Mouse (Mus musculus): Measurements from ENCODE around the gene Stxbp5. TPM values are rescaled to one million over a fixed set of nuclear protein-coding genes. Genes with fewer than 3 reads are reported as not detected.

The Stxbp5 gene
- total RNA-seq, 2 experiments from 2014 or later = 110 to 120 TPM

GRCm38 (mm10) chr10:9846408-9846807 lies 54.5 kb downstream of the Stxbp5 start:
- intact Hi-C loops (cut with DNase I) = no loop called here
- H3K27ac ChIP-seq = no peak overlapping the region
- no peak overlapping the region for H3K4me3 ChIP-seq

GRCm38 (mm10) chr10:9839408-9839807 lies 61.5 kb downstream of the Stxbp5 start:
- Histone ChIP-seq H3K27ac (no peak overlapping the region), H3K4me3 (no peak overlapping the region)
- no peak for DNase-seq (ENCODE audit: extremely low spot score in 1 of 2, low spot score in 2 of 2)
- intact Hi-C loops (cut with DNase I) = no loop called here
- no peak for TF ChIP-seq CTCF (IDR thresholded peaks at IDR 0.05)

More at GRCm38 (mm10) chr10:9846408-9846807, 54.5 kb downstream of the Stxbp5 start:
- DNase-seq (ENCODE audit: extremely low spot score in 1 of 2, low spot score in 2 of 2) = no peak
- TF ChIP-seq CTCF (IDR thresholded peaks at IDR 0.05) = no peak

- Histone ChIP-seq H3K27ac (no peak overlapping the region), H3K4me3 (no peak overlapping the region)
- DNase-seq (ENCODE audit: extremely low spot score in 1 of 2, low spot score in 2 of 2) = no peak
- intact Hi-C loops (cut with DNase I) = no loop called here
- TF ChIP-seq CTCF (IDR thresholded peaks at IDR 0.05) = no peak
Observed at GRCm38 (mm10) chr10:9834986-9835385, 65.9 kb downstream of the Stxbp5 start.

- no peak for TF ChIP-seq CTCF (IDR thresholded peaks at IDR 0.05)
- no peak for DNase-seq (ENCODE audit: extremely low spot score in 1 of 2, low spot score in 2 of 2)
- intact Hi-C loops (cut with DNase I) = no loop called here
- no peak overlapping the region for H3K27ac ChIP-seq
- H3K4me3 ChIP-seq = no peak overlapping the region
Observed at GRCm38 (mm10) chr10:9832937-9833336, 67.9 kb downstream of the Stxbp5 start.

DNA sequence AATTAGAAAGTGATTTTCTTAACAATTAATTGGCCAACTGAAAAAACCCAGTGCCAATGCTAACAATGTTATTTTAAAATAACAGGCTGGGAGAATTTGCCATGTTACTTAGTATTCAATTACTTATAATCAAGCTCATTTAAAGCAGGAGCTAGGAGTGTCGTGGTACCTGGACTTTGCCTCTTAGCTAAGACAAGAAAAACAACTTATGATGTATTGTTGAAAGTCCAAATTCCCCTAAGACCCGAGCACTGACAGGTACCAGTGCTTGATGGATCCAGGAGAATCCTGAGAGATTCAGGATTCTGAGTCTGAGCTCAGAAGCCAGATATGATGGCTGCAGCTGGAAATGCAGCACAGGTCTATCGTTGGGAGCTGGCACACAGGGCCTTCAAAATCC lies 71.1 kb downstream of the Stxbp5 start:
- H3K27ac ChIP-seq = no peak overlapping the region
- TF ChIP-seq CTCF (IDR thresholded peaks at IDR 0.05) = no peak
- H3K4me3 ChIP-seq = no peak overlapping the region
- intact Hi-C loops (cut with DNase I) = loop anchor here (10.0 kb wide), 1 partner anchor 725 kb away; the partner anchor contains the start of gene Rab32
- no peak for DNase-seq (ENCODE audit: extremely low spot score in 1 of 2, low spot score in 2 of 2)

GRCm38 (mm10) chr10:9821299-9821698 lies 79.6 kb downstream of the Stxbp5 start:
- intact Hi-C loops (cut with DNase I) = loop anchor here (10.0 kb wide), 1 partner anchor 734 kb away; the partner anchor contains the start of gene Rab32
- peak; percentile 37 for TF ChIP-seq CTCF (IDR thresholded peaks at IDR 0.05)
- H3K4me3 ChIP-seq = no peak overlapping the region
- no peak for DNase-seq (ENCODE audit: extremely low spot score in 1 of 2, low spot score in 2 of 2)
- H3K27ac ChIP-seq = no peak overlapping the region

DNA sequence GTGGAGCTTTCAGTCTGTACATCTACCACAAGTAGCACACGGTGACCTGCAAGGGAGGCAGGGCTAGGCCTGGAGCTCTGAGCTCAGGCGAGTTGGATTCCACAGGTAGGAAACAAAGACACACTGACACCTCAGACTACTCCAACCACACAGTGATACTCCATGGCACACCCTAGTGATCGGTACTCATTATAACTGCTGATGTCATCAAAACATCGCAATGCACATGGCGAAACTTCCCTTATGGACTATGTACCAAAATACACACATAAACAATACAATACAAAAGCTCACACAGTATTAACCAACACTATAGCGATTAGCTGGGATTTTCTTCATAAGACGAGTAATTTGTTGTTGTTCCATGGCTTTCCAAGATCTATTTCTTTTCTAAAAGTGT lies 82.3 kb downstream of the Stxbp5 start:
- intact Hi-C loops (cut with DNase I) = no loop called here
- no peak for DNase-seq (ENCODE audit: extremely low spot score in 1 of 2, low spot score in 2 of 2)
- Histone ChIP-seq H3K27ac (no peak overlapping the region), H3K4me3 (no peak overlapping the region)
- TF ChIP-seq CTCF (IDR thresholded peaks at IDR 0.05) = no peak

GRCm38 (mm10) chr10:9813926-9814325 lies 87.0 kb downstream of the Stxbp5 start:
- intact Hi-C loops (cut with DNase I) = loop anchor here (1.0 kb wide), 1 partner anchor 507 kb away; no protein-coding TSS in a partner anchor
- H3K27ac ChIP-seq = no peak overlapping the region

GRCm38 (mm10) chr10:9807596-9807995 lies 93.3 kb downstream of the Stxbp5 start:
- intact Hi-C loops (cut with DNase I) = no loop called here
- no peak for TF ChIP-seq CTCF (IDR thresholded peaks at IDR 0.05)
- H3K4me3 ChIP-seq = no peak overlapping the region
- no peak overlapping the region for H3K27ac ChIP-seq
- DNase-seq (ENCODE audit: extremely low spot score in 1 of 2, low spot score in 2 of 2) = no peak

More at GRCm38 (mm10) chr10:9813926-9814325, 87.0 kb downstream of the Stxbp5 start:
- H3K4me3 ChIP-seq = no peak overlapping the region
- DNase-seq (ENCODE audit: extremely low spot score in 1 of 2, low spot score in 2 of 2) = no peak
- TF ChIP-seq CTCF (IDR thresholded peaks at IDR 0.05) = peak; percentile 58

DNA sequence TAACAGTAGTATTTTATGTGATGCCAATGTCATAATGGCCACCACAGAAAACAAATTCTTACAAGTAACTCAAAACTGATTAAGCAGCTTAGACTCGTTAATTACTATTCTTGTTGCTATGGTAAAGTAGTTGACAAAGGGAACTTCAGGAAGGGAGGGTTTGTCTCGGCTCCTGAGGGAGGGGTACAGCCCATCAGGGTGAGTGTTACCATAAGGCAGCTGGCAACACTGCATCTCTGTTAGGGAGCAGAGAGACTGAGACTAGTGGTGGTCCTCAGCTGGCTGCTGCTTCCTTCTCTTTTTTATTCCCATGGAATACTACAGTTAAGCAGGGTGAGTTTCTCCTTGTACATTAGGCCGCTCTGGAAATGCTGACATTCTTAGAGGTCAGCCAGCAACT lies 95.5 kb downstream of the Stxbp5 start:
- H3K27ac ChIP-seq = no peak overlapping the region
- no peak overlapping the region for H3K4me3 ChIP-seq
- TF ChIP-seq CTCF (IDR thresholded peaks at IDR 0.05) = no peak
- no peak for DNase-seq (ENCODE audit: extremely low spot score in 1 of 2, low spot score in 2 of 2)
- intact Hi-C loops (cut with DNase I) = no loop called here

- H3K27ac ChIP-seq = no peak overlapping the region
- TF ChIP-seq CTCF (IDR thresholded peaks at IDR 0.05) = no peak
- intact Hi-C loops (cut with DNase I) = no loop called here
- DNase-seq (ENCODE audit: extremely low spot score in 1 of 2, low spot score in 2 of 2) = no peak
- no peak overlapping the region for H3K4me3 ChIP-seq
Observed at GRCm38 (mm10) chr10:9803126-9803525, 97.8 kb downstream of the Stxbp5 start.

DNA sequence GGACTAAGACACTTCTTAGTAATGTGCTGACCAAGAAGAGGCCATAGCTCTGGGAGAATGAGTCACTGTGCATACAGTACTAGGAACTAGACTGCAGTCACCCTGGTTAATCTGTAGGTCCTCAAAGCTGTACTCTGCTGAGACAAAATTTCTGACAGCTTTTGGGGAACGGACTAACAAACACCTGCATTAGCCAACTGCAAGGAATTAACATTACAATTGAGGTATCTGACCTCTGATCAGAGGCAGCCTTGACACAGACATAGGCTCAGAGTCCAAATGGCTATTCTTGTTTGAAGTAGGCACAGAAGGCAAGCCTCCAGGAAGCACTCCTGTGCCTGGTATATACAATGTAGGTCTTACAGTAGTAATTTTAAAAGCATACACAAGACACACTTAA lies 99.3 kb downstream of the Stxbp5 start:
- Histone ChIP-seq H3K27ac (no peak overlapping the region), H3K4me3 (no peak overlapping the region)
- intact Hi-C loops (cut with DNase I) = no loop called here
- no peak for TF ChIP-seq CTCF (IDR thresholded peaks at IDR 0.05)
- no peak for DNase-seq (ENCODE audit: extremely low spot score in 1 of 2, low spot score in 2 of 2)

DNA sequence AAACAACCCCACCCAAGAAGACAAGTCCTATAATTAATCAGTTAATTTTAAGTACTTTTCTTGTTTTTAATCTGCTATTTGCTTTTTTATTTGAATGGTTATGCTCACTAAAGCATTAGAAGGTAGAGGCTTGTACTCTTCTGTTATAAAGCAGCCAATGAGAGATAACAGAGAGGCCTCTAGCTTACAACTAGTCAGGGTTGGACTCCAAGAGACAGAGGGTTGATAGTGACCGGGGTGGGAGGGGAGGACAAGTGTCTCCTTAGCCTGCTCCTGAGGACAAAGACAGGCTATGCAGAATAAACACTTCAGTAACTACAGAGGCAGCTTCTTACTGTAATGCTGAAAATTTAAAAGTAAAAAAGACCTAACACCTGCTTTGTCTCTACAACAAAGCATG lies 101.8 kb downstream of the Stxbp5 start:
- intact Hi-C loops (cut with DNase I) = no loop called here

More for the DNA sequence above, 101.8 kb downstream of the Stxbp5 start:
- no peak for TF ChIP-seq CTCF (IDR thresholded peaks at IDR 0.05)
- no peak for DNase-seq (ENCODE audit: extremely low spot score in 1 of 2, low spot score in 2 of 2)
- H3K27ac ChIP-seq = no peak overlapping the region
- H3K4me3 ChIP-seq = no peak overlapping the region

Data from left cerebral cortex, adult 2 months (tissue).